Comparison of ENCODE assay signal across 19 mouse cellular contexts in the genomic region with DNA sequence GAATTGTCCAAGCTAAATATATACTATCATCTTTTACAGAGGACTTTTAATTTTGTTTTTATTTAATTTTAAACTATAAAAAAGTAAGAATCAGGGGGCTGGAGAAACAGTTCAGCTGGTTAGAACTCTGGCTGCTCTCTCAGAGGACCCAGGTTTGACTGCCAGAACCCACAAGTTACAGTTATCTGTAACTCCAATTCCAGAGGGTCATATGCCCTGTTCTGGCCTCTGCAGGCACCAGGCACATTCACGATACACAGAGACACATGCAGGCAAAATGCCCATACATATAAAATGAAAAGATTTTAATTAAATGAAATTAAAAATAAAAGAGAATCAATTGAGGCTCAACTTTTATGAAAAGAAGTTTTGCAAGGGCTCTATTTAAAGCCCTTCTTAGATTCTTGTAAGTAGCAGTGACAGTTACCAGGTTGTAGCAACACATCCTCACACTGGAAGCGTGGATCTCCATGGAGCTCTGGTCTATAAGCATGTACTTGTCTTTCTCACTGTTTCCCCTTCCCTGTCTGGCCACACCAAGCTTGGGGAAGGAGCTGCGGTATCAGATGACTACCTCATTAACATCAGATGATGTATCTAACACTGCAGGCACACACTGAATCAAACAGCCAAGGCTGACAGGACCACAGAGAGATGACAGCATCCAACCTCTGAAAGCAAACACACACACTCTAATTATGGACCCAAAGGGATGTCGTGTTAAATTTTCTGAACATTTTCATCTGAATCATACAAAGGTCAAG. TPM values are rescaled to one million over a fixed set of nuclear protein-coding genes. Genes with fewer than 3 reads are reported as not detected.
DNase-seq lines count a peak whose midpoint lies in the region; ATAC-seq and TF ChIP-seq lines count a peak whose summit lies in the region.
"Had no signal": no experiment of that assay in that cellular context is flagged by ENCODE, and none has a peak within 500 bp of the region (broad histone marks: within the 10 kb centered on the region; RNA-seq: fewer than 3 reads in every experiment).

No protein-coding gene starts in this region.

- no peak for DNase-seq in embryonic facial prominence, embryonic 10.5 days (ENCODE audit: low spot score)
- no peak for DNase-seq in G1E (ENCODE audit: low spot score)
- DNase-seq in gastrocnemius, postnatal 36 days = no peak
- DNase-seq in limb, embryonic 10.5 days (ENCODE audit: low spot score) = no peak
- no peak for DNase-seq in c-Kit-positive CD71-positive TER-119-positive erythroid progenitor cells, embryonic 14.5 days (ENCODE audit: low spot score)
- DNase-seq: adrenal gland, postnatal 36 days; cerebellum, postnatal 14 days; layer of hippocampus, postnatal 36 days; lung, adult 18-20 months; lung, postnatal 36 days had no signal

- H3K9ac ChIP-seq in embryonic facial prominence, embryonic 12.5 days = no peak overlapping the region
- H3K9ac ChIP-seq: hindbrain, embryonic 14.5 days; intestine, embryonic 15.5 days; neural tube, embryonic 12.5 days had no signal

- no peaks in the 10 kb centered on the region for H3K27me3 ChIP-seq in embryonic facial prominence, embryonic 12.5 days
- no peaks in the 10 kb centered on the region for H3K27me3 ChIP-seq in embryonic facial prominence, embryonic 10.5 days (replicated peaks; ENCODE audit: low read depth, poor library complexity, severe bottlenecking)
- no peaks in the 10 kb centered on the region for H3K27me3 ChIP-seq in G1E (ENCODE audit: insufficient read depth, low read length)
- H3K27me3 ChIP-seq in limb, embryonic 10.5 days (ENCODE audit: low read depth, poor library complexity, severe bottlenecking) = no peaks in the 10 kb centered on the region
- H3K27me3 ChIP-seq: CH12.LX; intestine, embryonic 15.5 days; neural tube, embryonic 12.5 days had no signal

- peak; percentile 41; the same call in 1 of the 2 replicates for ATAC-seq in embryonic facial prominence, embryonic 12.5 days (ENCODE audit: insufficient number of reproducible peaks, insufficient read depth, low FRiP score, low TSS enrichment)
- peak; percentile 57 for ATAC-seq in G1E (ENCODE audit: extremely low read depth, insufficient number of reproducible peaks, low FRiP score, poor library complexity, severe bottlenecking)
- ATAC-seq in granulocyte monocyte progenitor cell, adult 5-6 weeks (replicated peaks; ENCODE audit: poor library complexity, severe bottlenecking) = peak; percentile 33
- peak; percentile 26; the same call in 1 of the 2 replicates for ATAC-seq in megakaryocyte, adult 5-6 weeks (ENCODE audit: poor library complexity, severe bottlenecking)
- ATAC-seq: intestine, embryonic 15.5 days had no signal

- no peak overlapping the region for H3K4me3 ChIP-seq in embryonic facial prominence, embryonic 12.5 days
- no peak overlapping the region for H3K4me3 ChIP-seq in embryonic facial prominence, embryonic 10.5 days
- no peak overlapping the region; the same call in 1 of the 2 replicates for H3K4me3 ChIP-seq in G1E (ENCODE audit: low read depth, low read length)
- H3K4me3 ChIP-seq in limb, embryonic 10.5 days = no peak overlapping the region
- H3K4me3 ChIP-seq: intestine, embryonic 15.5 days; neural tube, embryonic 12.5 days had no signal

- no peaks in the 10 kb centered on the region for H3K9me3 ChIP-seq in embryonic facial prominence, embryonic 12.5 days
- peaks cover 10% of the 10 kb centered on the region; the same call in 1 of the 2 replicates for H3K9me3 ChIP-seq in embryonic facial prominence, embryonic 10.5 days
- peaks cover 12% of the 10 kb centered on the region for H3K9me3 ChIP-seq in G1E (replicated peaks)
- H3K9me3 ChIP-seq in limb, embryonic 10.5 days (replicated peaks) = no peaks in the 10 kb centered on the region; the same call in 1 of the 2 replicates
- H3K9me3 ChIP-seq: intestine, embryonic 15.5 days had no signal

- H3K4me1 ChIP-seq in embryonic facial prominence, embryonic 12.5 days = no peaks in the 10 kb centered on the region; the same call in 1 of the 2 replicates
- peaks cover 9% of the 10 kb centered on the region for H3K4me1 ChIP-seq in embryonic facial prominence, embryonic 10.5 days
- peaks cover 76% of the 10 kb centered on the region for H3K4me1 ChIP-seq in G1E (ENCODE audit: insufficient read depth, low read depth, low read length)
- H3K4me1 ChIP-seq in limb, embryonic 10.5 days = peaks cover 6% of the 10 kb centered on the region; the same call in 1 of the 2 replicates
- H3K4me1 ChIP-seq: intestine, embryonic 15.5 days had no signal

- no peaks in the 10 kb centered on the region for H3K36me3 ChIP-seq in embryonic facial prominence, embryonic 12.5 days
- H3K36me3 ChIP-seq in embryonic facial prominence, embryonic 10.5 days (replicated peaks) = peaks cover 3% of the 10 kb centered on the region; the same call in 1 of the 2 replicates
- peaks cover 54% of the 10 kb centered on the region for H3K36me3 ChIP-seq in G1E (replicated peaks)
- H3K36me3 ChIP-seq in limb, embryonic 10.5 days = no peaks in the 10 kb centered on the region
- H3K36me3 ChIP-seq: intestine, embryonic 15.5 days; neural tube, embryonic 12.5 days had no signal

- intact Hi-C loops in gastrocnemius, postnatal 36 days (cut with DNase I) = no loop called here

- H3K4me2 ChIP-seq in embryonic facial prominence, embryonic 12.5 days (replicated peaks) = no peak overlapping the region
- H3K4me2 ChIP-seq: hindbrain, embryonic 14.5 days; intestine, embryonic 15.5 days; neural tube, embryonic 12.5 days had no signal

- 41% methylated on average over 4 of the region's 4 CpGs for WGBS in embryonic facial prominence, embryonic 12.5 days
- WGBS in embryonic facial prominence, embryonic 10.5 days = 55% methylated on average over 4 of the region's 4 CpGs
- 65% methylated on average over 4 of the region's 4 CpGs for WGBS in limb, embryonic 10.5 days

- no peak overlapping the region for H3K27ac ChIP-seq in embryonic facial prominence, embryonic 12.5 days
- no peak overlapping the region for H3K27ac ChIP-seq in embryonic facial prominence, embryonic 10.5 days (replicated peaks)
- H3K27ac ChIP-seq in limb, embryonic 10.5 days = no peak overlapping the region
- H3K27ac ChIP-seq: hindbrain, embryonic 14.5 days; intestine, embryonic 15.5 days; neural tube, embryonic 12.5 days; stomach, postnatal 0 days had no signal

- TF ChIP-seq CTCF in G1E (IDR thresholded peaks at IDR 0.05; ENCODE audit: low read depth, low read length) = no peak

RNA-seq across cellular contexts. Expression of a gene that starts 22.9 kb away (rescaled TPM):
- polyA plus RNA-seq in embryonic facial prominence, embryonic 12.5 days (2016; fragmentation: Nextera tagmentation; extraction: Ambion mirVana) = 9.4 and 10.2 TPM in 2 replicates
- 5.2 and 6.1 TPM in 2 replicates for polyA plus RNA-seq in embryonic facial prominence, embryonic 10.5 days (2016; fragmentation: Nextera tagmentation; extraction: Ambion mirVana)
- total RNA-seq in G1E (2014; fragmentation: Nextera tagmentation) = 102 and 173 TPM in 2 replicates
- 56.5 and 72.3 TPM in 2 replicates for total RNA-seq in G1E (2017)
- polyA plus RNA-seq in G1E (2012) = 21.1 and 33.9 TPM in 2 replicates
- total RNA-seq in granulocyte monocyte progenitor cell, adult 5-6 weeks (2014; fragmentation: Nextera tagmentation) = 29.3 TPM in 2 replicates
- 15.6 and 16.7 TPM in 2 replicates for total RNA-seq in granulocyte monocyte progenitor cell, adult 5-6 weeks (2017)
- 121 and 123 TPM in 2 replicates for total RNA-seq in megakaryocyte, adult 5-6 weeks (2015)
- 63.0 and 64.8 TPM in 2 replicates for total RNA-seq in megakaryocyte, adult 5-6 weeks (2017)
- total RNA-seq in gastrocnemius, postnatal 36 days (2021) = 1 to 10 TPM; 3.6 to 4.8 TPM
- polyA plus RNA-seq in limb, embryonic 10.5 days (2016; fragmentation: Nextera tagmentation; extraction: Ambion mirVana) = 5.6 and 6.7 TPM in 2 replicates

RNA-seq across cellular contexts. Expression of a gene that starts 23.1 kb away (rescaled TPM):
- polyA plus RNA-seq in embryonic facial prominence, embryonic 12.5 days (2016; fragmentation: Nextera tagmentation; extraction: Ambion mirVana) = 0.32 and 0.56 TPM in 2 replicates
- polyA plus RNA-seq in embryonic facial prominence, embryonic 10.5 days (2016; fragmentation: Nextera tagmentation; extraction: Ambion mirVana) = 0.24 and 0.30 TPM in 2 replicates
- total RNA-seq in G1E (2014; fragmentation: Nextera tagmentation) (8.7 and 13.8 TPM in 2 replicates), G1E (2017) (1.6 and 2.0 TPM in 2 replicates)
- polyA plus RNA-seq in G1E (2012) = 0.23 and 0.36 TPM in 2 replicates
- 1.3 TPM in 1 of 2 replicates, not detected in the other for total RNA-seq in granulocyte monocyte progenitor cell, adult 5-6 weeks (2014; fragmentation: Nextera tagmentation)
- total RNA-seq in granulocyte monocyte progenitor cell, adult 5-6 weeks (2017) = 0.62 TPM in 1 of 2 replicates, not detected in the other
- total RNA-seq in megakaryocyte, adult 5-6 weeks (2015) = 2.1 and 3.0 TPM in 2 replicates
- 0.53 and 0.59 TPM in 2 replicates for total RNA-seq in megakaryocyte, adult 5-6 weeks (2017)
- not detected for total RNA-seq in gastrocnemius, postnatal 36 days (2021)
- 0.20 and 0.25 TPM in 2 replicates for polyA plus RNA-seq in limb, embryonic 10.5 days (2016; fragmentation: Nextera tagmentation; extraction: Ambion mirVana)
- total RNA-seq: gastrocnemius, adult 8-10 months had no signal
